Mouse (Mus musculus): ENCODE measurements at regions not wholly inside any gene's neighbourhood (a gene's known extent, or its start where the extent isn't known, plus 50 kb on each side); places are given as distances from the start of the nearest gene placed in this dataset.
A peak's percentile ranks its signal among the peaks of the same experiment; 100 is the strongest.

DNA sequence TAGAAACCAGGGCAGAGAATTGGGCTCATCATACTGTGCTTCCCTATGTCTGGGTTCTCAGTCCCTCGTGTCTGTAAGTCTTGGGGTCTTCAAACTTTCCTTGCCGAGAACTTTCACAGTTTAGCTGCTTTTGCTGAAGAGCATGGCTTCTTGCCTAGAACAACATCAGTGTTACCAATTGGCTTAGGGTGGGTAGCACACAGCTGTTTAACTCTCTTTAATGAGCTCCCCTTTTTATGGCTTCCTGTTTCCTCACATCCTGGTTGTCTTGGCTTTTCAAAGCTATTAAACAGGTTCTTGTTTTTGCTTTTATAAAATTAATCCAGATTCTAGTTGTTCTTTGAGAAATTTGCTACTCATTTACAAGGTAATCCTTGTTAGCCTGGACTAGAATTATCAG lies 725.3 kb upstream of the Gje1 start:
- no peak overlapping the region for H3K4me3 ChIP-seq (replicated peaks; ENCODE audit: low read length)
- no peaks in the 10 kb centered on the region for H3K27me3 ChIP-seq (ENCODE audit: insufficient read depth, low read length)
- H3K36me3 ChIP-seq (ENCODE audit: insufficient read depth, low read length), result no peaks in the 10 kb centered on the region
- H3K4me1 ChIP-seq (replicated peaks; ENCODE audit: low read depth, low read length), result no peaks in the 10 kb centered on the region
- no peak for TF ChIP-seq NANOG (IDR thresholded peaks at IDR 0.05; ENCODE audit: borderline replicate concordance, low read length)
- no peak for TF ChIP-seq POU5F1 (IDR thresholded peaks at IDR 0.05; ENCODE audit: borderline replicate concordance, low read length)
- TF ChIP-seq CTCF (conservative IDR thresholded peaks at IDR 0.05; ENCODE audit: low read length), result no peak
- no peaks in the 10 kb centered on the region for H3K9me3 ChIP-seq (ENCODE audit: low read length)

DNA sequence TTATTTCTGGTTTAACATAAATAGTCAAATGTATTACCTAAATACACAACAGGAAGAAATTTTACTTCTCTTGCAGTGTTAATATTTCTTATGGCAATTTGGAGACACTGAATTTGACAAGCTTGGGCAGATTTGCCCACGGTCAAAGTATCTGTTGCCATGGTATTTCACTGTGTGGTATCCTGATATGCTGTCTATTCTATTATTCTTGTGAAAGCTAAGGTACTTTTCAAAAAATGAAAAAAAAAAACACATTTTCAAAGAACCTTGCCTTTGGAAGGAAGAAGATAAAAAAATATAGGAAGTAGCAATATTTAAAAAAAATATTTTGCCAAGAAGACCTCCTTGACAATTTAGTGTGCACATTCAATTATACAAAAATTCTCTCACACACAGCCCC lies 723.2 kb upstream of the Gje1 start:
- Histone ChIP-seq H3K4me1 (replicated peaks; ENCODE audit: low read depth, low read length) (no peaks in the 10 kb centered on the region), H3K36me3 (ENCODE audit: insufficient read depth, low read length) (no peaks in the 10 kb centered on the region), H3K9me3 (ENCODE audit: low read length) (no peaks in the 10 kb centered on the region), H3K4me3 (replicated peaks; ENCODE audit: low read length) (no peak overlapping the region), H3K27me3 (ENCODE audit: insufficient read depth, low read length) (no peaks in the 10 kb centered on the region)
- no peak for TF ChIP-seq NANOG (IDR thresholded peaks at IDR 0.05; ENCODE audit: borderline replicate concordance, low read length)

DNA sequence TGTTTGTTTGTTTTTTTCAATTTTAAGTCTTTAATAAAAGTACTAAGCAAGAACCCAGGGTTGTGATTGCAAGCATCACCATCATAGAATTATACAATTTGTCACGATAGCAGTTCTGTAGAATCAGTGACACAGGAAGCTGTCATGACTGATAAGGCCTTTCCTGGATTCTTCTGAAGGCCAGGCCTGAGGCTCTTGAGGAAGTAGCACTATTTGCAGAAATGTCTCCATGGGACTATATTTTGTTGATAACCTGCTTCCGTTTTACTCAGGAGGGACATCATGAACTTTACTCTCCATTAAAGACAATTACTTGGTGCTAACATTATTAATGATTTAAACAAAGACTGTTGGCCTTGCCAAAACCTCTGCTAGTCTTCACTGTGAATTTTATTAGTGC lies 708.7 kb upstream of the Gje1 start:
- H3K4me3 ChIP-seq (replicated peaks; ENCODE audit: low read length), result no peak overlapping the region
- H3K9me3 ChIP-seq (ENCODE audit: low read length), result no peaks in the 10 kb centered on the region
- H3K27me3 ChIP-seq (ENCODE audit: insufficient read depth, low read length), result no peaks in the 10 kb centered on the region
- no peaks in the 10 kb centered on the region for H3K4me1 ChIP-seq (replicated peaks; ENCODE audit: low read depth, low read length)
- TF ChIP-seq CTCF (conservative IDR thresholded peaks at IDR 0.05; ENCODE audit: low read length) (no peak), NANOG (IDR thresholded peaks at IDR 0.05; ENCODE audit: borderline replicate concordance, low read length) (no peak), POU5F1 (IDR thresholded peaks at IDR 0.05; ENCODE audit: borderline replicate concordance, low read length) (no peak)
- H3K36me3 ChIP-seq (ENCODE audit: insufficient read depth, low read length), result no peaks in the 10 kb centered on the region

- Histone ChIP-seq H3K36me3 (ENCODE audit: insufficient read depth, low read length) (no peaks in the 10 kb centered on the region), H3K9me3 (ENCODE audit: low read length) (no peaks in the 10 kb centered on the region), H3K4me1 (replicated peaks; ENCODE audit: low read depth, low read length) (no peaks in the 10 kb centered on the region; the same call in 1 of the 2 replicates), H3K27me3 (ENCODE audit: insufficient read depth, low read length) (no peaks in the 10 kb centered on the region), H3K4me3 (replicated peaks; ENCODE audit: low read length) (no peak overlapping the region)
- TF ChIP-seq CTCF (conservative IDR thresholded peaks at IDR 0.05; ENCODE audit: low read length), result no peak
- TF ChIP-seq NANOG (IDR thresholded peaks at IDR 0.05; ENCODE audit: borderline replicate concordance, low read length), result no peak
- TF ChIP-seq POU5F1 (IDR thresholded peaks at IDR 0.05; ENCODE audit: borderline replicate concordance, low read length), result no peak
These were observed 688.2 kb upstream of the Gje1 start for GRCm38 (mm10) chr10:15406211-15406610.

GRCm38 (mm10) chr10:15405706-15406105 lies 687.7 kb upstream of the Gje1 start:
- TF ChIP-seq NANOG (IDR thresholded peaks at IDR 0.05; ENCODE audit: borderline replicate concordance, low read length) (peak; percentile 97), CTCF (conservative IDR thresholded peaks at IDR 0.05; ENCODE audit: low read length) (no peak)
- no peaks in the 10 kb centered on the region for H3K27me3 ChIP-seq (ENCODE audit: insufficient read depth, low read length)
- no peaks in the 10 kb centered on the region for H3K36me3 ChIP-seq (ENCODE audit: insufficient read depth, low read length)
- no peak overlapping the region for H3K4me3 ChIP-seq (replicated peaks; ENCODE audit: low read length)
- no peaks in the 10 kb centered on the region for H3K9me3 ChIP-seq (ENCODE audit: low read length)
- H3K4me1 ChIP-seq (replicated peaks; ENCODE audit: low read depth, low read length), result no peaks in the 10 kb centered on the region; the same call in 1 of the 2 replicates

- no peaks in the 10 kb centered on the region for H3K36me3 ChIP-seq (ENCODE audit: insufficient read depth, low read length)
- no peaks in the 10 kb centered on the region for H3K9me3 ChIP-seq (ENCODE audit: low read length)
- TF ChIP-seq POU5F1 (IDR thresholded peaks at IDR 0.05; ENCODE audit: borderline replicate concordance, low read length) (no peak), CTCF (conservative IDR thresholded peaks at IDR 0.05; ENCODE audit: low read length) (no peak), NANOG (IDR thresholded peaks at IDR 0.05; ENCODE audit: borderline replicate concordance, low read length) (no peak)
- H3K4me3 ChIP-seq (replicated peaks; ENCODE audit: low read length), result no peak overlapping the region
- H3K4me1 ChIP-seq (replicated peaks; ENCODE audit: low read depth, low read length), result no peaks in the 10 kb centered on the region
- H3K27me3 ChIP-seq (ENCODE audit: insufficient read depth, low read length), result no peaks in the 10 kb centered on the region
These were observed 682.0 kb upstream of the Gje1 start for GRCm38 (mm10) chr10:15399964-15400363.

DNA sequence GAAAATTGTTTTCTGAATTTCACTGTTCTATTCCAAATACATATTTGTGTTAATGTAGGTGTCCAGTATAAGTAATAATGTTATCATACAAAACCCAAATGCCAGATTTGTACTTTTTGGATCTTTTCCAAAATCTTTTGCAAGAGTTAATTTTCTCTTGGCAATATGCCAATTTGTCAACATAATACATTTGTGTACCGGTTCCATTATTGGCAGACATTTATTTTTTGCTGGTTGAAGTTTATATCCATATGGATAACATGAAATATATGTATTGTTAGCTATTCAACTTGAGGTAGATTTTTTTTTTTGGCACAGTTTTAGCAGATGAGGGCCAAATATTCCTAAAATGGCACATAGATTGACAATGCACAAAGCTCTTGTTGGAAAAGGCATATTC lies 679.1 kb upstream of the Gje1 start:
- H3K9me3 ChIP-seq (ENCODE audit: low read length), result no peaks in the 10 kb centered on the region
- H3K36me3 ChIP-seq (ENCODE audit: insufficient read depth, low read length), result no peaks in the 10 kb centered on the region
- no peaks in the 10 kb centered on the region for H3K27me3 ChIP-seq (ENCODE audit: insufficient read depth, low read length)
- H3K4me3 ChIP-seq (replicated peaks; ENCODE audit: low read length), result no peak overlapping the region
- H3K4me1 ChIP-seq (replicated peaks; ENCODE audit: low read depth, low read length), result no peaks in the 10 kb centered on the region
- no peak for TF ChIP-seq POU5F1 (IDR thresholded peaks at IDR 0.05; ENCODE audit: borderline replicate concordance, low read length)

DNA sequence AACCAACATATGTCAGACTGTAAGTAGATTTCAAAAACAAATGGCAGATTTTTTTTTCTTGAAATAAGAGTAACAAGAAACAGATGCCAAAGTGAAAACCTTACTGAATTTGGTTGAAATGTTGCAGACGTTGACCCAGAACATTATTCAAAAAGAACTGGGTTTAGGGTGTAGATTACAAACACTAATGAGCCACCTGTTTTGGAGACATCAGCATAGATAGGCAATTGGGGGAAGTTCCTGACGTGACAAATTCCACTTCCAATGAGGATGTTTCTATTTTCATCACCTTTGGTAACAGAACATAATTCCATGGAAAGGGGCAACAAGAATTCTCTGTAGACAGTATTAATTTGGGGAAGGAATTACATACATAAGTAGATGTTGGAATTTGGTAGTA lies 677.3 kb upstream of the Gje1 start:
- no peaks in the 10 kb centered on the region for H3K9me3 ChIP-seq (ENCODE audit: low read length)
- H3K27me3 ChIP-seq (ENCODE audit: insufficient read depth, low read length), result no peaks in the 10 kb centered on the region
- no peak overlapping the region for H3K4me3 ChIP-seq (replicated peaks; ENCODE audit: low read length)
- no peaks in the 10 kb centered on the region for H3K4me1 ChIP-seq (replicated peaks; ENCODE audit: low read depth, low read length)
- no peaks in the 10 kb centered on the region for H3K36me3 ChIP-seq (ENCODE audit: insufficient read depth, low read length)
- no peak for TF ChIP-seq NANOG (IDR thresholded peaks at IDR 0.05; ENCODE audit: borderline replicate concordance, low read length)
- TF ChIP-seq CTCF (conservative IDR thresholded peaks at IDR 0.05; ENCODE audit: low read length), result no peak
- no peak for TF ChIP-seq POU5F1 (IDR thresholded peaks at IDR 0.05; ENCODE audit: borderline replicate concordance, low read length)

- no peak overlapping the region for H3K4me3 ChIP-seq (replicated peaks; ENCODE audit: low read length)
- TF ChIP-seq NANOG (IDR thresholded peaks at IDR 0.05; ENCODE audit: borderline replicate concordance, low read length), result no peak
- TF ChIP-seq CTCF (conservative IDR thresholded peaks at IDR 0.05; ENCODE audit: low read length), result no peak
- TF ChIP-seq POU5F1 (IDR thresholded peaks at IDR 0.05; ENCODE audit: borderline replicate concordance, low read length), result no peak
- H3K27me3 ChIP-seq (ENCODE audit: insufficient read depth, low read length), result no peaks in the 10 kb centered on the region
- no peaks in the 10 kb centered on the region for H3K36me3 ChIP-seq (ENCODE audit: insufficient read depth, low read length)
- no peaks in the 10 kb centered on the region for H3K4me1 ChIP-seq (replicated peaks; ENCODE audit: low read depth, low read length)
- H3K9me3 ChIP-seq (ENCODE audit: low read length), result no peaks in the 10 kb centered on the region
These were observed 674.2 kb upstream of the Gje1 start for GRCm38 (mm10) chr10:15392027-15392816.

All from E14TG2a.4 (cell line).